Mouse (Mus musculus) natural killer cell, adult 2 months (primary cell): Measurements from ENCODE around the gene Rpp25l.
"Not testable (repeated sequence)": the region's sequence is repeated elsewhere in the genome, so short reads cannot be mapped to it uniquely, and the experiment has no call there.

Experiments used
- DNase-seq, 2 experiments: peaks; one replicate each; pipeline ENCODE4 v3.0.0; 2022; ENCODE audit warnings: low spot score in 2 of 2

Rpp25l gene

GRCm38 (mm10) chr4:41713197-41714067 lies at the start of gene Rpp25l:
TSS of gene Rpp25l (minus strand) at chr4:41713534.
- peak; percentile 68 to 78 for DNase-seq

- not testable (repeated sequence) for DNase-seq
Measured at GRCm38 (mm10) chr4:41762688-41763114, 49.4 kb upstream of the Rpp25l start.

DNA sequence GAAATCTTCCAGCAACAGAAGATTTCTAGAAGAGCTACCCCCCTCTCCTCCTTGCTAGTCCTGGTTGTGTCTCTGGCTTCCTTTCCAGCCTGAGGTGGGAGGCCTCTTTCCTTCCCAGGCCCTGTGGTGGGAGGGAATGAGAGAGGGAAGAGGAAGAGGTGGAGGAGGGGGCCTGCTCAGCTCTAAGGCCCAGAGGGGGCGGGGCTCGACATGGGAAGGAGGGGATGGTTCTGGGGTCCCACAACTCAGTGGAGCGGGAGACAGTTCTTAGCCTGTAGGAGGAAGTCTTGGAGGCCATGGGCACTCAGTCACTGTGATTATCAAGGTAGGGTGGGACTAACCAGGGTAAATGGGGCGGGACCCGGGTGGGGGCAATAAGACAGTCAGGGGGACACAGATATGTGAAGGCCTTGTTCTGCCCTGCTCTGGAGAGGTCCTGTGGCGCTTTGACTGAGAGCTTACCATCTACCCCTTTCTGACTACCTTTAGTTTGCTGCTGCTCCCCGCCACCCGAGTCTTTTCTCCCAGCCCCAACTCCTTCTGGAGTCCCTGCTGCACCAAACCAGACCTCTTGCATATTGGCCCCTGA lies 48.9 kb upstream of the Rpp25l start:
- DNase-seq = no peak

DNA sequence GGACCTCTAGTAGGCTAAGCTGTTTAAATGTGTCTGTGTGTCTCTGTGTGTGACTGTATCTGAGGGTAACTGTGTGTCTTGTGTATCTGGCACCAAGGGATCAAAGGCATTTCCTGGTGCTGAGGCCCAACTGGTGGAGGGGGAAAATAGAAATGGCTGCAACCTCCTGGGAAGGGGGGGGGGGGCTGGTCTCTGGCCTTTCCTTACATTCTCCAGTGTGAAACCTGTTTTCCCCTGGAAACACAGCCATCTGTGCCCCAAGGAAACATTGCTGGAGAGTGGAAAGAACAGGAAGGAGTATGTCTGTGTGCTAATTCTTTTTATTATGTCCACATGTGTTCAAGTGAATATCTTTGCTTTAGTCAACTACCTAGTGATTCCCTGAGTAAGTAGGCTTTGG lies 48.3 kb upstream of the Rpp25l start:
- no peak for DNase-seq

- no peak for DNase-seq
Measured at GRCm38 (mm10) chr4:41760911-41761310, 47.6 kb upstream of the Rpp25l start.

- peak in 1 of 2 experiments; percentile 38 for DNase-seq
Measured at GRCm38 (mm10) chr4:41760288-41760721, 47.0 kb upstream of the Rpp25l start.

DNA sequence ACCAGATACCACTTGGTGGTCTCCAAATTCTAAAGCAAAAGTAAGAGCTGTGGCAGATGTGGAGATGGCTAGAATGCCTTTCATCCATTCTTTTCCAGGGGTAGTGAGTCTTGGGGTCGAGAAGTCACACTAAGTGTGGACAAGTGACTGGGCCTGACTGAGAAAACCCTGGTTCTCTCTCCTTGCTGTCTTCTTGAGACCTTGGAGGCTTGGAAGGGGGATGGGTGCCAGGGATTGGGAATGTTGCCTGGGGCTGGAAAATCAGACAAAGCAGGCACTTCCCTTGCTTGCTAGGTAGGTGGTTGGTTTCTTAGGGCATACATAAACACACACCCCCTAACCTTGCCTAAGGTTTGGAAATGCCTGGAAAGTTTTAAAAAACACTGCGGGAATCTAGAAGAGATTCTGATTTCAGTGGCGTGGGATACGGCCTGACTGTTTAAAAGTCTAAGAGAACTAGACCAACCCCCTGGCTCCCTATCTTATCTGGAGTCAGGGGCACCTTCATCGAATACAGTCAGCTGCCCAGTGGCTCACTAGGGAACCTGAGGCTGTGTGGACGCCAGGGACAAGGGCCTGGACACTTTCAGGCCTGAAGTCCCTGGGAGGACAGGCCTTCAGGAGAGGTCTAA lies 46.4 kb upstream of the Rpp25l start:
- DNase-seq = no peak

DNA sequence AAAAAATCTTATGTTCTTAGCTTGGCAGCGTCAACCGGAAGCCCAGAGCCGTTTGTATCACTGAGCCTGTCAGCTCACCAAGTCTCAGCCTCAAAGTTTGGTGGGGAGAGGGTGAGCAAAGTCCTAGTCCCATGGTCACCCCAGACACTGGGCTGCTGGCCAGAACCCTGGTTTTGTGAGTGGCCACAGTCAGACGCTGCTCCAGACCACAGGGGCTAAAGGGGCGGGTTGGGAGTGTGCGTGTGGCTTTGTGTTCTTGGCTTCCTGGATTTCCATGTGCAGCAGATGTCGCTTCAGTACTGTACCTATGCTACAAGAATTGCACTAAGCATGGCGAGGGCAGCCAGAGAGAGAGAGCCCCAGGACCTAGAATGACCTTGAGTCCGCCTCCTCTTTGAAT lies 45.9 kb upstream of the Rpp25l start:
- no peak for DNase-seq

GRCm38 (mm10) chr4:41758701-41759100 lies 45.4 kb upstream of the Rpp25l start:
- DNase-seq = no peak

DNA sequence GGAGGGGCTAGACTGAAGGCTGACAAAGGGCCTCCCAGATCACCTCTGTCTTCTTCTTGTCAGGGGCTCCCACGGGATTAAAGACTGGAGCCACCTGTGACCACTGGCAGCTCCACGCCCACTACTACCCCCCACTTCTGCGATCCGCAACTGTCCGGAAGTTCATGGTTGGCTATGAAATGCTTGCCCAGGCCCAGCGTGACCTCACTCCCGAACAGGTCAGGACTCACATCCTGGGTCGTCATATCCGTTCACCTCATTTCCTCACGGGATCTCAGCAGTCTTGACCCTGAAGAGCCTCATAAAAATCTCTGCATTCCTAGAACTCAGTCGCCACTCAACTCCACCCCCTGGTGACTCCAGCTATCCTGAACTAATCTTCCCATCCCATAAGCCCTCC lies 44.7 kb upstream of the Rpp25l start:
- no peak for DNase-seq

DNA sequence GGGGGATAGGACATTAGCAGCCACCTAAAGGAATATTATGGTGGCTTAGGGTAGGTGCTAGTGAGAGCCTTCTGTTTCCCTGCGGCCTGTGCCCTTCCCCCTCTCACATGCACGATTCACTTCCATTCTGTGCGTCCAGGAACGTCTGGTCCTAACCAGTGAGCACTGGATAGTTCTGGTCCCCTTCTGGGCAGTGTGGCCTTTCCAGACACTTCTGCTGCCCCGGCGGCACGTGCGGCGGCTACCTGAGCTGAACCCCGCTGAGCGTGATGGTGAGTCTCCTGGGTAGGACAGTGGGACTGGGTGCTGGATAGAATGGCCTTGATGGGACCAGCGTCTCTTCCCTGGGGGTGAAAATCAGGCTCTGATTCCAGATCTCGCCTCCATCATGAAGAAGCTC lies 44.0 kb upstream of the Rpp25l start:
- no peak for DNase-seq

- no peak for DNase-seq
Measured at GRCm38 (mm10) chr4:41756440-41756839, 43.1 kb upstream of the Rpp25l start.

DNA sequence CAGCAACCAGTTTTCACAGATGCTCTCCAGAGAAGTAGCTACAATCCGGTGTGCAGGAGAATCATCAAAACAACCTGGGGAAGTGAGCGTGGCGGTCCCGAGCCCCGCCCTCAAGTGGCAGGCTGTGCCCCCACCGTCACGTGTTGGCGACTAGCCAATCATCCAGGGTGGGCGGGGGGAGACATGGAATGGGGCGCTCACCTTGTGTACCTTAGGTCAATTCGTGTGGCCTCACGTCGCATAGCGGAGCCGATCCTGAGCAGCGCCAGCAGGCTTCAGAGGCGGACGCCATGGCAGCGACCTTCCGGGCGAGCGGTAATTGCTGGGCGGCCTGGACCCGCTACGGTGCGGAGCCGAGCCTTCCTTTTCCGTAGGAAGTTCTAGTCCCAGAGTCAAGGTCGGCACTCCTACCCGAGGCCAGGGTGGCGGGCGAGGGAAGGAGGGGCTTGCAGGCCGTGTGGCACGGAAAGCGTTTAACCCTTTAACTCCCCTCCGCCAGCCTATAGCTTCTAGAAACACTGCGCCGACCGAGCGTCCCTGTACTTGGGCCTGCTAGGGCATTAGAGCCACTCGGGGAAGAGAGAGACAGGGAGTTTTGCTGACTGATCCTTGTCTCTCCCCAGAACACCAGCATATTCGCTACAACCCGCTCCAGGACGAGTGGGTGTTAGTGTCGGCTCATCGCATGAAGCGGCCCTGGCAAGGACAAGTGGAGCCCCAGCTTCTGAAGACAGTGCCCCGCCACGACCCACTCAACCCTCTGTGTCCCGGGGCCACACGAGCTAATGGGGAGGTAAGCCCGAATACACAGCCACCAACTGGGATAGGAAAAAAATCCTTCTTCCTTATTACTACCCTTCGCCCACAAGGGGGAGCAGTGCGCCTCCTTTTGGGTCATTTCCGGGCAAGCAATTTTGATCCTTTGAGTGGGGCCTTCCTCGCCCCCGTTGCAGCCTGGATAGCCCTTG lies 42.3 kb upstream of the Rpp25l start, which contains the start of gene Sigmar1:
TSS of gene Sigmar1 (minus strand) at position 820 of the 968 bp plus-strand sequence.
- DNase-seq = peak; percentile 85 to 91

DNA sequence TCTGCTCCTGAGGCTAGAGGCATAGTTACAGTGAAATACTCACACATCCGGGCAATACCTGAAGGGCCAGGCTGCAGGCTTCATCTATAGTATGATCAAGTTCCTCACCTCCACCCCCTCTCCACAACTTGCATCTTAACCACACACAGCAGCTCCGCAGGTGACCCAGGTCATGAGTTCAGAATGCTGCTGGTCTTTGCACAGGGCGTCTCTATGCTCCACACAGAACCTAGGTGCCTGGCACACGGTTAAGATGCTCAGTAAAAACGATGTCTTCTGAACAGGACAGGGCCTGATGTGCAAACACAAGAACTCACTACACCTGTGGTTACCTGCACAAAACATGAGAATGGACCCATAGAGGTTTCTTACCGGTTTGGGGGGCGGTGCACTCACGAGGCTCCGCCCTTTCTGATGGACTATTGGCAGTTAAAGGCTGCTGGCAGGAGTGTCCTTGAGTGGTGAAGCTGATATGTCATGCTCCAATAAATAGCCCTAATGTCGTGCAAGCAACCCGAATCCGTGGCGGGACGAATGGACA lies 41.5 kb upstream of the Rpp25l start, which contains the start of gene Galt:
TSS of gene Galt (plus strand) at position 432 of the 541 bp plus-strand sequence.
- DNase-seq = no peak

GRCm38 (mm10) chr4:41745021-41745420 lies 31.7 kb upstream of the Rpp25l start:
- no peak for DNase-seq

- DNase-seq = no peak
Measured at GRCm38 (mm10) chr4:41744131-41744530, 30.8 kb upstream of the Rpp25l start.

DNA sequence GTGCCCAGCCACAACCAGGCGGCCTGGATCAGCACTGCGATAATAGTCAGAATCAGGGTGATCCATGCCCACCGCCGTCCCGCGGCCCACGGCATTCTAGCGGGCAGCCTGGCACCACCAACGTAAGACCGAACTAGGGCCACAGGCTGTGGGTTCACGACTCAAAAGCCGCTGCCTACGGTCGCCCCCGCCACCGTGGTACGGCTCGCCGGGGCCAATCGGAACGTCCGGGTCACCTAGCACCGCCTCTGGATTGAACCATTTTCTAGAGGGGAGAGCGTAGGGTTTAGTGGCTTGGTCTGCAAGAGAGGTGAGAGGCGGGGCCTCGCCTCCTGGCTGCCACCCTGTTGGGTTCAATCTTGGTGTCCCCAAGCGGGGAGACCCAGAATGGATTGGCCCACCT lies 27.8 kb upstream of the Rpp25l start:
- peak; percentile 89 to 92 for DNase-seq

DNA sequence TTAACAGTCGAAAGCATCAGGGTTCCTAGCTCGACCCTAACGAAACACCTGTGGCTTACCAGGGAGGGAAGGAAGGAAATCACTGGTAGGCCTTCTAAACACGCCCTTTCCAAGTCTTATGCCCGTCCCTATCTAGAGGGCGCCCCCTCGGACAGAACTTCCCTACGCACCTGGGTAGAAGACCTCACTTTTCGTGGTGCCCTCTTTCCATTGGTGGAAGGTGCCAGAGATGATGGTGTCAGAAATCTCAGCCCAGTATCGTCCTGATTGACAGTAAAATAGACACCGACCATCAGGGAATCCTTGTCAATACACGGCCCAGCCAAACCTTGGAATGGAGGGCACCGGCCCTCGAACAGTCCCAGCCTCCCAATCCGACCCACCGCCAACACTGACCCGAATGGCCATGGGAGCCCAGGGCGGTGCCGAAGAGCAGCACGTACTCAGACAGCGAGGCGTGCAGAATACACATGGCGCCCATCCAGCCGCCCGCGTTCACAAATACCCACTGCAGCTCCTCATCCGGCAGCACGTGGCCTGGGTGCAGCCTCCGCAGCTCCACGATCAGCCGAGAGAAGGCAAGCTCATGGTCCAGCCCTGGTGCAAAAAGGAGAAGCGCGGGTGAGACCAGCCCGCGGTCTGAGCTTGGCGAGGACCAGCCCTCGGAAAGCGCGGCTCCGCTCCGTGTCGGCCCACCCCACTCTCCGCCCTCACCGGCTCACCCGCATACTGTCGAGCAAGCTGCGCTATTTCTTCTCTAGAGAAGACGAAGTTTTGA lies 27.2 kb upstream of the Rpp25l start:
- DNase-seq = peak in 1 of 2 experiments; percentile 22

DNA sequence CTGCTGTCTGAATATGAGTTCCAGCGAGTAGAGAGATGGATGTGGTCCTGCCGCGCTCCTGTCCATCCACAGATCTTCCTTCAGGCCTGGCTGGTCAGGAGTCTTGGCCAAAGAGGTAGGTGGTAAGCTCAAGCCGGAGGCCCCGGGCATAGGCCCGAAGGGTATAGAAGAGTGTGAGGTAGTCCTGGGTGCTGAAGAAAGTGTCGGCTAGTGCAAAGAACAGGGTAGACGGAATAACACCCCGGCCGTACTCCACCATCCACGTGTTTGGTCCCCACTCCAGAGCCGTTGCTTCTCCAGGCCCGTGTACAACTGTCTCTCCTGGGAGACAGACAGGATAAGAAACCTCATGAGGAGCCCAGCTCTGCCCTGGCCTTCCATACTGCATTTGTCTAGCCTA lies 25.9 kb upstream of the Rpp25l start:
- no peak for DNase-seq

GRCm38 (mm10) chr4:41738256-41738603 lies 24.9 kb upstream of the Rpp25l start:
- DNase-seq = no peak
